Mouse (Mus musculus) cerebellum, adult 2 months (tissue): ENCODE measurements around the gene Nckap5. TPM values are rescaled to one million over a fixed set of nuclear protein-coding genes. Genes with fewer than 3 reads are reported as not detected.

Source experiments
- DNase-seq, 2 experiments: peaks; one replicate each; pipeline ENCODE4 v3.0.0; 2021
- H3K27ac ChIP-seq: fragments of 200-500 bp; 2 replicates; pipeline ENCODE4 v1.5.1; 2012; ENCODE audit warnings: low read length, control low read depth, inconsistent platforms; ENCODE audit not compliant: insufficient read depth
- H3K27me3 ChIP-seq: fragments of 200-500 bp; 2 replicates; pipeline ENCODE4 v1.6.1; 2012; ENCODE audit warnings: inconsistent platforms, mild to moderate bottlenecking, low read length, moderate library complexity; ENCODE audit not compliant: control insufficient read depth, insufficient read depth
- H3K4me1 ChIP-seq: fragments of 200-500 bp; 2 replicates; pipeline ENCODE4 v1.6.1; 2011; ENCODE audit warnings: low read length; ENCODE audit not compliant: control insufficient read depth, insufficient read depth
- H3K4me3 ChIP-seq: fragments of 200-500 bp; replicated peaks from 2 replicates; pipeline ENCODE3; 2011; ENCODE audit warnings: mild to moderate bottlenecking, low read depth, low read length, control low read depth; ENCODE audit not compliant: insufficient read depth
- CTCF ChIP-seq: fragments of 200-500 bp; IDR thresholded peaks from 2 replicates; pipeline ENCODE4 v1.5.1; 2011; ENCODE audit warnings: low read depth, mild to moderate bottlenecking, control low read depth, low read length, moderate library complexity, borderline replicate concordance; ENCODE audit not compliant: insufficient read depth
- POLR2A ChIP-seq: fragments of 200-500 bp; IDR thresholded peaks from 2 replicates; pipeline ENCODE4 v1.6.1; 2011; ENCODE audit warnings: low read length, control low read depth, borderline replicate concordance; ENCODE audit not compliant: insufficient read depth
- WGBS: fragments of 180-500 bp; shearing (Covaris S2); methylation state at CpG from one replicate; pipeline ENCODE4 v1.1.7; 2018; 5-methylcytosine and 5-hydroxymethylcytosine counted together
- polyA plus RNA-seq: library from polyadenylated mRNA; depleted of rRNA; stranded (reverse); fragments of >200 nt; gene quantifications from 2 replicates; pipeline ENCODE4 v1.2.3, GENCODE M21; 2012

Gene Nckap5
- polyA plus RNA-seq, 1 experiment = 2.1 TPM

- H3K4me3 ChIP-seq = no peak overlapping the region
- no peaks in the 10 kb centered on the region for H3K4me1 ChIP-seq
- no peak for DNase-seq
- no peak for TF ChIP-seq CTCF
- no peak for TF ChIP-seq POLR2A
- H3K27me3 ChIP-seq = no peaks in the 10 kb centered on the region
- WGBS = 98% methylated on average over 1 of the region's 1 CpGs
- no peak overlapping the region for H3K27ac ChIP-seq
These were observed 193.1 kb downstream of the Nckap5 start for GRCm38 (mm10) chr1:126637515-126637914.

DNA sequence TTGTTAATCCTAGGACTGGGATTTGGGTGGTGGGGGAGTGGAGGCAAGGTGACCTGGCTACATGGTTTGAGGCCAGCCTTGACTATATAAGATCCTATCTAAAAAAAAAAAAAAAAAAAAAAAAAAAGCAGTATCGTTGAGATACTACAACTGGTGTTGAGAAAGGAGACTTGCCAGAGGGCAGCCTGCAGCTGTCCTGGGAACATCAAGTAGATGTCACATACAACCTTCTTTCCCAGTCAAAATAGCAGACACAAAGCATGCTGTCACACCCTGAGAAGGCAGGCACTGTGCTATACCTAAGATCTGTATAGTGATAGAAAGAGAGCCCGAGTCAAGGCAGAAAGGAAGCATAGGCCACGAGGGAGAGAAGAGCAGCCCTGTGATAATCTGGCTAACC is 204.4 kb downstream of the Nckap5 start:
- Histone ChIP-seq H3K27me3 (no peaks in the 10 kb centered on the region), H3K4me1 (no peaks in the 10 kb centered on the region), H3K4me3 (no peak overlapping the region), H3K27ac (no peak overlapping the region)
- DNase-seq = no peak
- TF ChIP-seq CTCF (no peak), POLR2A (no peak)
- 81% methylated on average over 3 of the region's 3 CpGs for WGBS

GRCm38 (mm10) chr1:126622036-126622435 is 208.6 kb downstream of the Nckap5 start:
- no peak overlapping the region for H3K27ac ChIP-seq
- WGBS = 60% methylated on average over 4 of the region's 4 CpGs

DNA sequence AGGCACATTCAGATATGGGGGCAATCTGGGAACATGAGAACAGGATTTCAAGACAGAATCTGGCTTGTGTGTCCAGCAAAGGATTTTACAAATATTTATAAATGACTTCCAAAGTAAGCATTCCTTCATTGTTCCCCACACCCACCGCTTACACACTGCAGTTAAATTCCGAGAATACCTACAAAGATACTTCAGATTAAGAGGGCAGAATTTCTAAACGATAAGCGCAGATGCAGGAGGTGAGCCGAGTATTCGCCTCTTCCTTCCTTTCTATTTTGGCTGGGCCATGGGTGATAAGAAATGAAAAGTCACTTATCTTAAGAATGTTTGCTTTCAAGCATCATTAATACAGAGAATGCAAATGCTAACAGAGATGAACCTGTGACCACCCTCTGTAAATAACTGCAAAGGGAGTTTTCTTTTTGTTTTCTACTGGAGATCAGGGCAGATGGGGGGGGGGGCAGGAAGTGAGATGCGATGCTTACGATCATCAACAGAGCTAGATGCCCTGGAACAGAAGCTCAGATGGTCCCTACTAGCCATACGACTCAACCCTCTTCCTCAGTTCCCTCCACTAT is 213.0 kb downstream of the Nckap5 start:
- H3K4me1 ChIP-seq = no peaks in the 10 kb centered on the region
- H3K4me3 ChIP-seq = no peak overlapping the region
- H3K27ac ChIP-seq = no peak overlapping the region
- WGBS = 87% methylated on average over 9 of the region's 9 CpGs
- no peak for DNase-seq
- TF ChIP-seq CTCF (no peak), POLR2A (no peak)
- H3K27me3 ChIP-seq = no peaks in the 10 kb centered on the region; the same call in 1 of the 2 replicates

More at GRCm38 (mm10) chr1:126622036-126622435, 208.6 kb downstream of the Nckap5 start:
- DNase-seq = no peak
- Histone ChIP-seq H3K27me3 (no peaks in the 10 kb centered on the region; the same call in 1 of the 2 replicates), H3K4me1 (no peaks in the 10 kb centered on the region), H3K4me3 (no peak overlapping the region)
- TF ChIP-seq CTCF (no peak), POLR2A (no peak)

- 85% methylated on average over 5 of the region's 5 CpGs for WGBS
- no peak for DNase-seq
- Histone ChIP-seq H3K4me3 (no peak overlapping the region), H3K27ac (no peak overlapping the region), H3K4me1 (no peaks in the 10 kb centered on the region), H3K27me3 (no peaks in the 10 kb centered on the region; the same call in 1 of the 2 replicates)
- TF ChIP-seq CTCF (no peak), POLR2A (no peak)
These were observed 213.6 kb downstream of the Nckap5 start for GRCm38 (mm10) chr1:126616964-126617363.

DNA sequence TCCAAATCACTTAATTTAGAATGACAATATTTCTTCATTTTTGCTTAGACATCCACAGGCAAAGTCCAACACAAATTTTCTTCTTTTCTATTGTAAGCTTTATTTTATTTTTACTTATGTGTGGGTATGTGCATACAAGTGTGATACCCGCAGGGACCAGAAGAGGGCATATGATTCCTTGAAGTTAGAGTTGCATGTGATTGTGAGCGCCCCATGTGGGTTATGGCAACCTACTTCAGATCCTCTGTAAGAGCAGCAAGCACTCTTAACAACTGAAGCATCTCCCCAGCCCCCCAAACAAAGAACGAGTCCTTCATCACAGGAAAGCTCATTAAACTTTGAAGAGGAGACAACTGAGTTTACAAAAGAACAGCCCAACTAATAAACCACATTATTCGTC is 217.7 kb downstream of the Nckap5 start:
- H3K27me3 ChIP-seq = no peaks in the 10 kb centered on the region
- no peak overlapping the region for H3K4me3 ChIP-seq
- 85% methylated on average over 4 of the region's 4 CpGs for WGBS
- no peaks in the 10 kb centered on the region for H3K4me1 ChIP-seq
- TF ChIP-seq POLR2A (no peak), CTCF (no peak)
- no peak for DNase-seq
- H3K27ac ChIP-seq = no peak overlapping the region

- H3K27ac ChIP-seq = no peak overlapping the region
- H3K4me1 ChIP-seq = no peaks in the 10 kb centered on the region
- TF ChIP-seq CTCF (no peak), POLR2A (no peak)
- no peak for DNase-seq
- no peaks in the 10 kb centered on the region; the same call in 1 of the 2 replicates for H3K27me3 ChIP-seq
- H3K4me3 ChIP-seq = no peak overlapping the region
- WGBS = 87% methylated on average over 4 of the region's 4 CpGs
These were observed 222.0 kb downstream of the Nckap5 start for GRCm38 (mm10) chr1:126608586-126608985.
